Mouse (Mus musculus): ENCODE results near the gene Zfp366. TPM values are rescaled to one million over a fixed set of nuclear protein-coding genes. Genes with fewer than 3 reads are reported as not detected.

Zfp366 gene
- polyA plus RNA-seq, 1 experiment from 2014 or later: 0.96 TPM

DNA sequence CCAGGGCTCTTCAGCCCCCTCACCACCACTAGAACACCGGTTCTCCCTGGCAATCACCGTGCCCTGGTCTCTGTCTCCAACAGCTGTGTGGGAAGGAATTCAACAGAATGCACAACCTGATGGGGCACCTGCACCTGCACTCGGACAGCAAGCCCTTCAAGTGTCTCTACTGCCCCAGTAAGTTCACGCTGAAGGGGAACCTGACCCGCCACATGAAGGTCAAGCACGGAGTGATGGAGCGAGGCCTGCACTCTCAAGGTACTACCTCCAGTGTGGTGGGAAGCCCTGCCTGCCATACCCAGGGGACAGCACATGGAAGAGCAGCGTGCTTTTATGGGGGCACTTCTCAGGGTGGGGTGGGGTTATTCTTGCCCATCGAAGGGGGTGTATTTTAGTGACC is 59.2 kb downstream of the Zfp366 start:
- WGBS: 65% methylated on average over 9 of the region's 9 CpGs
- H3K27ac ChIP-seq: no peak overlapping the region
- H3K27me3 ChIP-seq: no peaks in the 10 kb centered on the region
- no peaks in the 10 kb centered on the region for H3K36me3 ChIP-seq
- peaks cover 13% of the 10 kb centered on the region for H3K4me1 ChIP-seq
- H3K9me3 ChIP-seq: no peaks in the 10 kb centered on the region
- H3K9ac ChIP-seq: no peak overlapping the region
- no peak overlapping the region for H3K4me2 ChIP-seq
- H3K4me3 ChIP-seq: no peak overlapping the region
- ATAC-seq (ENCODE audit: borderline replicate concordance, extremely low read depth, low FRiP score, low TSS enrichment): no peak

DNA sequence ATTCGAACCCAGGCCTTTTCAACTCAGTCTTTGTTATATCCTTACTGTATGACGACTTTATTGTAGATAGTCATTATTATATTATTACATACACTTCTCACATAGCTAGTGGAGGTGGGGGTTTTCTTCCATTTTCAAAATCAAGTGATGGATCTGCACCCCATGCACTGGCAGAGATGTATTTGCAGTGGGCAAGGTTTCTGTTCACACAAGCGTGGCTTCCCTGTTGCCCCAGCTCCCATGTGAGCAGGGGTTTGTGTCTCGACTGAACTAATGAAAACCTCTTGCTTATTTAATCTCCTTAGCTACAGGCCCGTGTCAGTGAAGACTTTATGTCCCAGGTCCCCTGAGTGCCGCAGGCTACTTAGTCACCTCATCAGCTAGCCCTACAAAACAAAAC is 59.8 kb downstream of the Zfp366 start:
- no peaks in the 10 kb centered on the region for H3K9me3 ChIP-seq

DNA sequence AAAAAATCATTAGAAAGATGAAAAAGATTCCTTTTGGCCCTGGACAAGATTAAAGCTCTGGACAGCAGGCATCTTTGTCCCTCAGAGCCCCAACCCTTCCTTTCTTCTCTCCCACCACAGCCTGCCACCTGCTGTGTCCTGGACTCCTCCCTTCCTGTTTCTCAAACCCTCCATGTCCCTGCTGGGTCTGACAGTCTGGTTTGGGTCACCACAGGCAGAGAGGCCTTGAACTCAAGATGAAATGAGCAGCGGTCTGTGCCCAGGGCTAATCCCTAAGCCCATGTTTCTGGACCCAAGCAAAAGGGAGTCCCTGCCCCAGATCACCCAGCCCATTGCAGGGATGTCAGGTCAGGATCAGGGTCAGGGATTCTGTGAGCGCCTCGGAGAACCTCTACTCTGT is 60.3 kb downstream of the Zfp366 start:
- no peak overlapping the region for H3K9ac ChIP-seq

More for the DNA sequence above, 59.8 kb downstream of the Zfp366 start:
- ATAC-seq (ENCODE audit: borderline replicate concordance, extremely low read depth, low FRiP score, low TSS enrichment): no peak
- no peak overlapping the region for H3K4me2 ChIP-seq
- H3K36me3 ChIP-seq: no peaks in the 10 kb centered on the region
- H3K27me3 ChIP-seq: no peaks in the 10 kb centered on the region
- peaks cover 6% of the 10 kb centered on the region for H3K4me1 ChIP-seq
- WGBS: 62% methylated on average over 6 of the region's 6 CpGs
- H3K9ac ChIP-seq: no peak overlapping the region
- H3K27ac ChIP-seq: no peak overlapping the region
- H3K4me3 ChIP-seq: no peak overlapping the region

DNA sequence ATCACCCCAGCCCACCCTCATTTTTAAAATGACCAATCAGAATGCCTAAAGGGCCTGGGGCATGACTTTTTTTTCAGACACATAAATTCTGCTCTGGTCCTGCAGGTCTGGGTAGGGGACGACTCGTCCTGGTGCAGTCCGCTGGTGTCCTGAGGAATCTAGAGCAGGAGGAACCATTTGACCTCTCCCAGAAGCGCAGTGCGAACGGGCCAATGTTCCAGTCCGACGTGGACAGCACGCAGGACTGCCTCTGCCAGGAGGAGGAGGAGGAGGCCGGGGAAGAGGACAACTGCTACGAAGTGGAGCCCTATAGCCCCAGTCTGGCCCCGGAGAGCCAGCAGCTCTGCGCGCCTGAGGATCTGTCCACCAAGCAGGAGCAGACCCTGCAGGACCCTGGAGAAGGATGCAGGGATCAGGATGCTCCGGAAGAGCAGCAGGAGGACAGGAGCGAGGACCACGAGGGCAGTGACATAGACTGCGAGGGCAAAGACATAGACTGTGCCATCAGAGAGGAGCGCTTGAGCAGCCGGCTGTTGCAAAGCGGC is 61.4 kb downstream of the Zfp366 start:
- WGBS: 79% methylated on average over 21 of the region's 21 CpGs
- Histone ChIP-seq H3K27me3 (no peaks in the 10 kb centered on the region), H3K4me3 (no peak overlapping the region), H3K4me1 (no peaks in the 10 kb centered on the region), H3K9ac (no peak overlapping the region), H3K27ac (no peak overlapping the region), H3K36me3 (no peaks in the 10 kb centered on the region), H3K4me2 (no peak overlapping the region), H3K9me3 (no peaks in the 10 kb centered on the region)
- no peak for ATAC-seq (ENCODE audit: borderline replicate concordance, extremely low read depth, low FRiP score, low TSS enrichment)

More for the DNA sequence above, 60.3 kb downstream of the Zfp366 start:
- no peak overlapping the region for H3K4me2 ChIP-seq
- H3K4me1 ChIP-seq: peaks cover 2% of the 10 kb centered on the region; the same call in 1 of the 2 replicates
- H3K27me3 ChIP-seq: no peaks in the 10 kb centered on the region
- 60% methylated on average over 3 of the region's 3 CpGs for WGBS
- ATAC-seq (ENCODE audit: borderline replicate concordance, extremely low read depth, low FRiP score, low TSS enrichment): no peak
- H3K27ac ChIP-seq: no peak overlapping the region
- no peak overlapping the region for H3K4me3 ChIP-seq
- no peaks in the 10 kb centered on the region for H3K36me3 ChIP-seq
- H3K9me3 ChIP-seq: no peaks in the 10 kb centered on the region

DNA sequence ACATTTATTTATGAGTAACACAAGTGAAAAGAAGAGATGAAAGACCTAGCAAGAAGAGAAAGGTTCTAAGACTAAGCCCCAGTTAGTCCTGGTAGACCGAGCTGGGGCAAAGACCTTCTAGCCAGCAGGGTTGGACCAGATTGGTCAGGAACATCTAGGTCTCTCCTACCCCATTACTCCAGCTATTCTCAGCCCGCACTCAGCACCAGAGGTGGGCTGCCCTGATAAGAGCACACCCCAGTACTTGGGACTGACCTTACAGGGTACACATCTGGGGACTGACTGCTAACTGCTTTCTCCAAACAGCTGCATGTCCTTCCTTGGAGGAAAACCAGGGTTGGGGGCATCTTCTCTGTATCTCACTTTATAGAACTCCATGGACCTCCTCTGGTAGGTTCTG is 66.2 kb downstream of the Zfp366 start:
- no peaks in the 10 kb centered on the region for H3K9me3 ChIP-seq
- H3K36me3 ChIP-seq: no peaks in the 10 kb centered on the region
- H3K4me3 ChIP-seq: no peak overlapping the region
- H3K4me2 ChIP-seq: no peak overlapping the region
- H3K27ac ChIP-seq: no peak overlapping the region
- WGBS: 89% methylated on average over 2 of the region's 2 CpGs
- H3K9ac ChIP-seq: no peak overlapping the region
- ATAC-seq (ENCODE audit: borderline replicate concordance, extremely low read depth, low FRiP score, low TSS enrichment): no peak
- no peaks in the 10 kb centered on the region for H3K27me3 ChIP-seq
- no peaks in the 10 kb centered on the region for H3K4me1 ChIP-seq

DNA sequence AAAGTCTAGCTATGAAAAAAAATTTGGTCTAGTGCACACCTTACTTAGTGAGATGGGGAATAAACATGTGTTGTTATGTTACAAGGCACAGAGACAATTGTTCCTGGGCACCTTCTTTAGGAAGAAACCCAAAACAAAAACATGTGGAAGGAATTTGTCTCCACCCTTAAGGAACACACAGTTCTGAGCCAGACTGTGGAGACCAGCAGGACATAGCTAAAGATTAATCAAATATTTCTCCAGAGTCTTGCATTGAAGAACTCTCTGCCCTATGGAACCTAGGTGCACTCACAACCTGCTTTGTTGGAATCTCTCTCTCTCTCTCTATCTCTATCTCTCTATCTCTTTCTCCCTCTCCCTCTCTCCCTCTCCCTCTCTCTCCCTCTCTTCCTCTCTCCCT is 69.6 kb downstream of the Zfp366 start:
- no peak overlapping the region for H3K9ac ChIP-seq
- no peaks in the 10 kb centered on the region for H3K4me1 ChIP-seq
- H3K4me3 ChIP-seq: no peak overlapping the region
- no peak for ATAC-seq (ENCODE audit: borderline replicate concordance, extremely low read depth, low FRiP score, low TSS enrichment)
- no peaks in the 10 kb centered on the region for H3K27me3 ChIP-seq
- H3K27ac ChIP-seq: no peak overlapping the region
- no peaks in the 10 kb centered on the region for H3K9me3 ChIP-seq
- H3K4me2 ChIP-seq: no peak overlapping the region
- H3K36me3 ChIP-seq: no peaks in the 10 kb centered on the region

DNA sequence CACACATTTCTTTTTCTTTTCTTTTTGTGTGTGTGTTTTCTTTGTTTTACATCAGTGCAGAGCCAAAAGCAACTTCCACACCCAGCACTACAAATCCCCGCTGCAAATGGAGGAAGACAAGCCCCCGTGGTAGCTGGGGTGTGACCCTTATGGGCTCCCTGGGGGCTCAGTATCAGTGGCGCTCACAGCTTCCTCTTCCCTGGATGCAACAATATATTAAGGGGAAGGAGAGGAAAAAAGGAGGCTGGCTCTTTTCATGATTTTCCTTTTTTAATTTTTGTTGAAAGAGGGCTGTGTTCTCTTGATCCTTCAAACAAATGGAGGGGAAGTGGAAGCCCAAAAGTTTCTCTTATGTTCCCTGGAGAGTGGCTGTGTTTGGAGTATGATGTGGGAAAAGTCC is 70.2 kb downstream of the Zfp366 start:
- H3K4me3 ChIP-seq: no peak overlapping the region
- H3K9ac ChIP-seq: no peak overlapping the region
- no peak for ATAC-seq (ENCODE audit: borderline replicate concordance, extremely low read depth, low FRiP score, low TSS enrichment)
- H3K9me3 ChIP-seq: no peaks in the 10 kb centered on the region
- no peak overlapping the region for H3K4me2 ChIP-seq
- WGBS: 25% methylated on average over 3 of the region's 3 CpGs
- no peak overlapping the region for H3K27ac ChIP-seq
- H3K4me1 ChIP-seq: no peaks in the 10 kb centered on the region
- no peaks in the 10 kb centered on the region for H3K36me3 ChIP-seq
- no peaks in the 10 kb centered on the region for H3K27me3 ChIP-seq

DNA sequence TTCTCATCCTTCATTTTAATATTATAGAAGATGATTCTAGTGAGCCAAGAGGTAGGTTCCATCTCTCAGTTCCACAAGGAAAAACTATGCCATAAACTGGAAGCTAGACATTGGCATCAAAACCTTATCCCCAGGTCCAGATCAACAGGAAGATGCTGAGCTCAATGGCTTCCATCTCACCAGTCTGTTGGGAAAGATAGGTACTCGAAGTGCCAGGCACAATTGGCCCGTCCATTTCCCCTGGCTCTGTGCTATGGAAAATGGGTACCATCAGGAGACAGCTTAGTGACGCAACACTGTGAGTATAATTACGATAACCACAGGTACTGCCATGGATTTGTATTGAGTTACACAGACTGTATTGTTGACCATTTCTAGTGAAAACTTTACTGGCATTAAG is 72.3 kb downstream of the Zfp366 start:
- no peaks in the 10 kb centered on the region for H3K4me1 ChIP-seq
- no peak for ATAC-seq (ENCODE audit: borderline replicate concordance, extremely low read depth, low FRiP score, low TSS enrichment)

DNA sequence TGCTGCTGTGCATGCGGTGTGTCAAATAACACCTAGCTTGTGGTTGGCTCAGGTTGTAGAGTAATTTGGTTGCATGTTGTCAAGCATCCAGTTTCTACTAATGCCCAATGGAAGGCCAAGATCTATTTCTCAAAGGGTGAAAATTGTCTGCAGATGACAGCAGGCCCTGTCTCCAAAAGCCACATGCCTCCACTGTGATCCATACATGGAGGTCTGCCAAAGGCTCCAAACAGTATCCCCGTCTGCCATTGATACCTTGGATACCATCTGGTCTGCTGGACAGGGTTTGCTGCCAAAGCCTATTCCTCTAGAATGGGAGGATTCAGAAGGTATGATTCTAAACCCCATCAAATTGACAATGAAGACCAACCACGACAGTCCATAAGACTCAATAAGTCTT is 74.1 kb downstream of the Zfp366 start:
- no peak overlapping the region for H3K4me3 ChIP-seq
- no peak overlapping the region for H3K27ac ChIP-seq
- no peak overlapping the region for H3K9ac ChIP-seq
- no peak overlapping the region for H3K4me2 ChIP-seq
- ATAC-seq (ENCODE audit: borderline replicate concordance, extremely low read depth, low FRiP score, low TSS enrichment): no peak
- H3K9me3 ChIP-seq: no peaks in the 10 kb centered on the region
- H3K36me3 ChIP-seq: no peaks in the 10 kb centered on the region
- 83% methylated on average over 3 of the region's 3 CpGs for WGBS
- H3K27me3 ChIP-seq: no peaks in the 10 kb centered on the region
- no peaks in the 10 kb centered on the region for H3K4me1 ChIP-seq

More for the DNA sequence above, 72.3 kb downstream of the Zfp366 start:
- Histone ChIP-seq H3K4me2 (no peak overlapping the region), H3K36me3 (no peaks in the 10 kb centered on the region), H3K4me3 (no peak overlapping the region), H3K27ac (no peak overlapping the region), H3K9me3 (no peaks in the 10 kb centered on the region), H3K9ac (no peak overlapping the region), H3K27me3 (no peaks in the 10 kb centered on the region)
- 88% methylated on average over 4 of the region's 4 CpGs for WGBS

DNA sequence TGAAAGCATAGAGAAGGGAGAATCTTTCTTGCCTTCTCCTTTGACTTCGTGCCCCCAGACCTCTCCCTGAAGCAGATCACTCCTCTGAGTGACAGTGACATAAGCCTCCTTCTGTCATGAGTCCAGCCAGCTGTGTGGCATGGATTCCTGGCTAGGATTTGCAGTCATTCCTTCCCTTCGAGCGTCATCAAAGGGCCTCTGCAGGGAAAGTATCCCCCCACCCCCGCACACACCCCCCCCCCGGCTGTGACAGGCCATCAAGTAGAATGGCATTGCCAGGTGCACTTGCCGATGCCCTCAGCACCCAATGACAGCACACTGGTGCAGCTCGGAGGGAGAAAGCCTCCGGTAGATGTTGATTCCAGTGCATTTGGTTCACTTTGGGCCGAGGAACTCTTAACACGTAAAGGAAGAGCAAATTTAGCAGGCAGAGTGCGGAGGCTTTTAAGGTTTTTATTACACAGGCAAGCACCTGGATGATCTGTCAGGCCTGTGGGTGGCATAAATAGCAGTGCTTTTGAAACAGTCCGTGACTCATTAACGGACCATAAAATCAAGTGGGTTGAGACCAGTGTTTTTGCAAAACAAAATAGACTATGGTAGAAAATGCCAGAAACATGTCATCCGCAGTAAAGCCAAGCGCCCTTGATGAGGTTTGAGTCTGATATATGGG is 75.0 kb downstream of the Zfp366 start:
- Histone ChIP-seq H3K36me3 (no peaks in the 10 kb centered on the region), H3K4me3 (no peak overlapping the region), H3K27me3 (no peaks in the 10 kb centered on the region), H3K4me1 (no peaks in the 10 kb centered on the region), H3K4me2 (no peak overlapping the region), H3K9ac (no peak overlapping the region), H3K9me3 (no peaks in the 10 kb centered on the region), H3K27ac (no peak overlapping the region)
- no peak for ATAC-seq (ENCODE audit: borderline replicate concordance, extremely low read depth, low FRiP score, low TSS enrichment)
- 69% methylated on average over 15 of the region's 15 CpGs for WGBS

DNA sequence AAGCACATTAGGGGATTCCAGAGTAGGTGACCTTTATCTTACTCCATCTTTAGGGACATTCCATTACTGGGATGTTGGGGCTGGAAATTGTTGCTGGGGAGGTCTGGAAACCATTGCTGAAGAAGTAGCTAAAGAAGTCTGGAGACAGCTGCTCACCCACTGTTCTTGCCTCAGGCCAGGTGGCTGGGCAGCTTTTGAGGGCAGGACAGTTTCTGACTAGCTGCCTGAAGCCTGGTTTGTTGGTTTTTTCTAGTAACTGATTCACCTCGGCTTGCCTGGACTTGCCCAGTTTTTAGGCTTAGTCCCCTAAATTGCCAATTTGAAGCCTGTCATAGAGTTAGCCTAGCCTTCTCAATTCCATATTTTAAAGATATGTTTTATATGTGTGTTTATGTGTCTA is 77.8 kb downstream of the Zfp366 start:
- Histone ChIP-seq H3K27ac (no peak overlapping the region), H3K9ac (no peak overlapping the region), H3K9me3 (no peaks in the 10 kb centered on the region), H3K4me1 (no peaks in the 10 kb centered on the region), H3K4me2 (no peak overlapping the region), H3K4me3 (no peak overlapping the region), H3K36me3 (no peaks in the 10 kb centered on the region), H3K27me3 (no peaks in the 10 kb centered on the region)
- 77% methylated on average over 1 of the region's 1 CpGs for WGBS
- ATAC-seq (ENCODE audit: borderline replicate concordance, extremely low read depth, low FRiP score, low TSS enrichment): no peak

DNA sequence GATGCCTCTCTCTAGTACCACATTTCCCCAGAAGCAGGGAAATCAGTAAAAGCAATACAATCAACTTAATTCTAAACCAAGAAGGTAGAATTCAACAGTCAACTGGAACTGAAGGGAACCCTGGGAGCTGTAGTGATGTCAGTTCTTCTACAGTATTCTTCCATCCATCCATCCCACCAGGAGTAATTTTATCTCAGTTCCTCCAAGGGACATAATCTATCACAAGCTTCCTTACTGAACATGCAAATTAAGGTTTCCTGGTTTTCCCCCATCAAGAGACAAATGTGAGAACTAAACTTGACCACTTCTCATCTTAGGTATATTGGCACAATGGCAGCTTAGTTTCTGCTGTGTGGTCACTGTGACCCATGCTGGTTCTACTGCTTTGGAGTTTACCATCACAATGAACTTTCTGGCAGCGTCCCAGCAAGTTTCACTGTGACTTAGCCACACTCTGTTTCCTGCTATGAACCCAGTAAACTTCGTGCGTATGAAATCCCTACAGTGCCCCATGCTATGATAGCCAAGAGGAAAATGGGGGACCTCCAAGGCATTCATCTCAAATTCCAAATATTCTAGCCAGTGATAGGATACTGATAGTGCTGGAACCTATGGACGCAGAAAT is 78.6 kb downstream of the Zfp366 start:
- Histone ChIP-seq H3K4me2 (no peak overlapping the region), H3K4me1 (no peaks in the 10 kb centered on the region), H3K4me3 (no peak overlapping the region), H3K9me3 (no peaks in the 10 kb centered on the region), H3K27ac (no peak overlapping the region), H3K27me3 (no peaks in the 10 kb centered on the region), H3K36me3 (no peaks in the 10 kb centered on the region), H3K9ac (no peak overlapping the region)
- ATAC-seq (ENCODE audit: borderline replicate concordance, extremely low read depth, low FRiP score, low TSS enrichment): no peak
- 72% methylated on average over 4 of the region's 4 CpGs for WGBS

All from lung, embryonic 15.5 days (tissue).